Comparison of ENCODE assay signal across 8 mouse cellular contexts in genomic region chr13:74390371-74390990, GRCm38 (mm10). TPM values are rescaled to one million over a fixed set of nuclear protein-coding genes. Genes with fewer than 3 reads are reported as not detected.
A peak's percentile ranks its signal among the peaks of the same experiment; 100 is the strongest.
DNase-seq lines count a peak whose midpoint lies in the region; ATAC-seq and TF ChIP-seq lines count a peak whose summit lies in the region.

TSS of gene Zfp72 (minus strand) at chr13:74390836.

- TF ChIP-seq CTCF in E14TG2a.4 (conservative IDR thresholded peaks at IDR 0.05; ENCODE audit: low read length), result no peak
- no peak for TF ChIP-seq CTCF in liver, postnatal 0 days (IDR thresholded peaks at IDR 0.05; ENCODE audit: low read depth)

- no peaks in the 10 kb centered on the region for H3K36me3 ChIP-seq in E14TG2a.4 (ENCODE audit: insufficient read depth, low read length)
- no peaks in the 10 kb centered on the region for H3K36me3 ChIP-seq in forebrain, embryonic 14.5 days (ENCODE audit: control insufficient read depth, insufficient read depth, low read length)
- H3K36me3 ChIP-seq in liver, postnatal 0 days (replicated peaks; ENCODE audit: insufficient read depth, low read length), result no peaks in the 10 kb centered on the region
- H3K36me3 ChIP-seq in neural tube, embryonic 13.5 days, result no peaks in the 10 kb centered on the region

- intact Hi-C loops in heart, postnatal 25 days (cut with DNase I), result no loop called here

- DNase-seq in c-Kit-positive CD71-positive TER-119-negative erythroid progenitor cells, embryonic 14.5 days (ENCODE audit: low read depth), result peak; percentile 37
- DNase-seq in forebrain, embryonic 14.5 days (ENCODE audit: low spot score), result peak; percentile 91
- DNase-seq in heart, postnatal 25 days (ENCODE audit: low spot score), result peak; percentile 39
- DNase-seq in layer of hippocampus, adult 11-12 months (ENCODE audit: low spot score), result peak; percentile 78
- peak; percentile 66 for DNase-seq in liver, postnatal 0 days
- DNase-seq in testis, postnatal 10 days (ENCODE audit: low spot score), result peak; percentile 73

- no peak within 1 kb of the TSS for H3K27ac ChIP-seq in forebrain, embryonic 14.5 days (ENCODE audit: low read depth, low read length)
- H3K27ac ChIP-seq in liver, postnatal 0 days (ENCODE audit: low read depth), result no peak within 1 kb of the TSS
- H3K27ac ChIP-seq in neural tube, embryonic 13.5 days (replicated peaks), result no peak within 1 kb of the TSS

- peaks cover 9% of the 10 kb centered on the region for H3K4me1 ChIP-seq in E14TG2a.4 (replicated peaks; ENCODE audit: low read depth, low read length)
- H3K4me1 ChIP-seq in forebrain, embryonic 14.5 days (ENCODE audit: control insufficient read depth, insufficient read depth, low read length), result peaks cover 3% of the 10 kb centered on the region; the same call in 1 of the 2 replicates
- peaks cover 8% of the 10 kb centered on the region; the same call in 1 of the 2 replicates for H3K4me1 ChIP-seq in liver, postnatal 0 days (ENCODE audit: insufficient read depth)
- peaks cover 10% of the 10 kb centered on the region for H3K4me1 ChIP-seq in neural tube, embryonic 13.5 days (replicated peaks)

- peak within 1 kb of the TSS; percentile 87 for H3K4me3 ChIP-seq in E14TG2a.4 (replicated peaks; ENCODE audit: low read length)
- H3K4me3 ChIP-seq in forebrain, embryonic 14.5 days (ENCODE audit: low read depth, low read length), result peak within 1 kb of the TSS; percentile 59
- peak within 1 kb of the TSS; percentile 68 for H3K4me3 ChIP-seq in liver, postnatal 0 days (ENCODE audit: low read depth, low read length)
- peak within 1 kb of the TSS; percentile 60 for H3K4me3 ChIP-seq in neural tube, embryonic 13.5 days

- peak; percentile 96 for ATAC-seq in forebrain, embryonic 14.5 days
- peak; percentile 86 for ATAC-seq in liver, postnatal 0 days
- ATAC-seq in neural tube, embryonic 13.5 days (ENCODE audit: low read depth), result peak; percentile 95

- H3K27me3 ChIP-seq in E14TG2a.4 (ENCODE audit: insufficient read depth, low read length), result peaks cover 9% of the 10 kb centered on the region; the same call in 1 of the 2 replicates
- no peaks in the 10 kb centered on the region for H3K27me3 ChIP-seq in forebrain, embryonic 14.5 days (replicated peaks; ENCODE audit: control insufficient read depth, insufficient read depth, low read length)
- no peaks in the 10 kb centered on the region for H3K27me3 ChIP-seq in liver, postnatal 0 days (ENCODE audit: insufficient read depth, low read length)
- H3K27me3 ChIP-seq in neural tube, embryonic 13.5 days, result no peaks in the 10 kb centered on the region; the same call in 1 of the 2 replicates

- H3K9me3 ChIP-seq in E14TG2a.4 (ENCODE audit: low read length), result no peaks in the 10 kb centered on the region
- H3K9me3 ChIP-seq in forebrain, embryonic 14.5 days (replicated peaks; ENCODE audit: control insufficient read depth, low read length), result no peaks in the 10 kb centered on the region
- no peaks in the 10 kb centered on the region for H3K9me3 ChIP-seq in liver, postnatal 0 days (ENCODE audit: low read length)
- no peaks in the 10 kb centered on the region for H3K9me3 ChIP-seq in neural tube, embryonic 13.5 days

- peak within 1 kb of the TSS; percentile 70 for H3K9ac ChIP-seq in forebrain, embryonic 14.5 days (ENCODE audit: low read length)
- H3K9ac ChIP-seq in liver, postnatal 0 days (replicated peaks), result peak within 1 kb of the TSS; percentile 61
- H3K9ac ChIP-seq in neural tube, embryonic 13.5 days, result peak within 1 kb of the TSS; percentile 74

- WGBS in forebrain, embryonic 14.5 days, result 2% methylated on average over 14 of the region's 14 CpGs
- 3% methylated on average over 14 of the region's 14 CpGs for WGBS in liver, postnatal 0 days (ENCODE audit: insufficient replicate concordance)
- WGBS in neural tube, embryonic 13.5 days, result 2% methylated on average over 14 of the region's 14 CpGs

- TF ChIP-seq EP300 in liver, postnatal 0 days (IDR thresholded peaks at IDR 0.05; ENCODE audit: low read depth), result no peak

- H3K4me2 ChIP-seq in forebrain, embryonic 14.5 days (ENCODE audit: low read length), result peak within 1 kb of the TSS; percentile 56
- H3K4me2 ChIP-seq in liver, postnatal 0 days (ENCODE audit: low read depth, low read length), result peak within 1 kb of the TSS; percentile 79
- peak within 1 kb of the TSS; percentile 68 for H3K4me2 ChIP-seq in neural tube, embryonic 13.5 days

RNA-seq across cellular contexts. Expression of gene Zfp72, which starts in this region (rescaled TPM):
- 7.0 and 8.3 TPM in 2 replicates for polyA plus RNA-seq in forebrain, embryonic 14.5 days (2014; fragmentation: Nextera tagmentation; extraction: Ambion mirVana)
- total RNA-seq in heart, postnatal 25 days (2021), result 1 to 10 TPM; 2.7 to 4.0 TPM
- 0.60 and 0.70 TPM in 2 replicates for polyA plus RNA-seq in liver, postnatal 0 days (2015; fragmentation: Nextera tagmentation; extraction: Ambion mirVana)
- polyA plus RNA-seq in neural tube, embryonic 13.5 days (2015; fragmentation: Nextera tagmentation; extraction: Ambion mirVana), result 5.8 and 6.2 TPM in 2 replicates

Comparison
In these comparisons a context has a peak if more than half of its experiments do, and no peak if none do; other contexts are left out.
1. Peak in DNase-seq, ATAC-seq, H3K4me3 ChIP-seq, H3K9ac ChIP-seq and H3K4me2 ChIP-seq in liver, postnatal 0 days; RNA of the gene not detected or under 1 TPM.
2. DNase-seq: peak in every context shown above with its lines; median percentile 91 in forebrain, embryonic 14.5 days; 78 in layer of hippocampus, adult 11-12 months; 73 in testis, postnatal 10 days; 66 in liver, postnatal 0 days; 39 in heart, postnatal 25 days; 37 in c-Kit-positive CD71-positive TER-119-negative erythroid progenitor cells, embryonic 14.5 days.